Mouse (Mus musculus): ENCODE measurements around the gene Slc18b1. TPM values are rescaled to one million over a fixed set of nuclear protein-coding genes. Genes with fewer than 3 reads are reported as not detected.

The Slc18b1 gene
- total RNA-seq, 2 experiments from 2014 or later = 29.5 to 33.6 TPM

Other genes starting within 250 kb of the Slc18b1 start
- gene Rps12, start 9.7 kb upstream of the Slc18b1 start, total RNA-seq (2021) = 100 to 1,000 TPM; 451 to 467 TPM
- gene Vnn3, start 54.5 kb downstream of the Slc18b1 start, total RNA-seq (2021) = 10 to 100 TPM in 1 of 2 experiments, 1 to 10 TPM in 1; 8.5 to 77.2 TPM
- 10 to 100 TPM; 18.8 to 60.6 TPM for gene Vnn1, start 97.7 kb downstream of the Slc18b1 start, total RNA-seq (2021)
- gene Taar1, start 123.4 kb downstream of the Slc18b1 start, total RNA-seq (2021) = not detected
- gene Taar2, start 141.6 kb downstream of the Slc18b1 start, total RNA-seq (2021) = not detected
- not detected for gene Taar3, start 152.6 kb downstream of the Slc18b1 start, total RNA-seq (2021)
- not detected for gene Taar4, start 163.5 kb downstream of the Slc18b1 start, total RNA-seq (2021)
- gene Taar5, start 173.7 kb downstream of the Slc18b1 start, total RNA-seq (2021) = not detected
- not detected for gene Taar6, start 188.7 kb downstream of the Slc18b1 start, total RNA-seq (2021)
- gene Taar7a, start 196.5 kb downstream of the Slc18b1 start, total RNA-seq (2021) = not detected
- gene Taar7b, start 203.0 kb downstream of the Slc18b1 start, total RNA-seq (2021) = not detected
- gene Taar7d, start 230.2 kb downstream of the Slc18b1 start, total RNA-seq (2021) = not detected
- gene Taar7e, start 240.6 kb downstream of the Slc18b1 start, total RNA-seq (2021) = not detected